Mouse (Mus musculus) erythroblast, embryonic 14.5 days (primary cell): ENCODE data around the gene Usp25.

Experiments
- GATA1 ChIP-seq: IDR thresholded peaks from 2 replicates; pipeline ENCODE4 v1.6.1; 2012; ENCODE audit warnings: low read length, inconsistent platforms, mixed read lengths
- TAL1 ChIP-seq: IDR thresholded peaks from 3 replicates; pipeline ENCODE4 v1.6.1; 2012; ENCODE audit warnings: low read length, inconsistent platforms, mixed read lengths

DNA sequence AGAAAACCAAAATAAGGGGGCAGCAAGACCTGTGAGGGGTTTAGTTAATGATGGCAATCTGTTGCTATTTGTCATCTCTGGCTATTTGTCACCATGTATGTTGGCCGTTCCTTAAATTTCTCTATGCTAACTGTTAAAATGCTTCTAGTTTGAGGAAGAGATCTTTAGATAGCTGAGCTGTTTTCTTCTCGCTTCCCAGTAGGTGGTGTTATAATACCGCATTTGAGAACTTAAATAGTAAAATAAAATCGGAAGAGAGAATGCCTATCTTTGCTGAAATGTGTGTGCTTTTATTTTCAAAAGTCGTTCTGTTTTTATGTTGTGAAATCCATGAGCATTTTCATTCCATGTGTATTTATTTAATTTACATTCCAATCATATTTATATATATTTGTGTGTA, 115.2 kb downstream of the Usp25 start:
- TF ChIP-seq GATA1, result no peak
- TF ChIP-seq TAL1, result no peak
